Mouse (Mus musculus) CD8-positive naive resting alpha-beta T cell, adult 2 months (primary cell): ENCODE measurements around the gene Fam171b.

ENCODE experiments used
- DNase-seq, 2 experiments: peaks; one replicate each; pipeline ENCODE4 v3.0.0; 2022; ENCODE audit warnings: low read depth in 2 of 2, low spot score in 2 of 2

Gene Fam171b

DNA sequence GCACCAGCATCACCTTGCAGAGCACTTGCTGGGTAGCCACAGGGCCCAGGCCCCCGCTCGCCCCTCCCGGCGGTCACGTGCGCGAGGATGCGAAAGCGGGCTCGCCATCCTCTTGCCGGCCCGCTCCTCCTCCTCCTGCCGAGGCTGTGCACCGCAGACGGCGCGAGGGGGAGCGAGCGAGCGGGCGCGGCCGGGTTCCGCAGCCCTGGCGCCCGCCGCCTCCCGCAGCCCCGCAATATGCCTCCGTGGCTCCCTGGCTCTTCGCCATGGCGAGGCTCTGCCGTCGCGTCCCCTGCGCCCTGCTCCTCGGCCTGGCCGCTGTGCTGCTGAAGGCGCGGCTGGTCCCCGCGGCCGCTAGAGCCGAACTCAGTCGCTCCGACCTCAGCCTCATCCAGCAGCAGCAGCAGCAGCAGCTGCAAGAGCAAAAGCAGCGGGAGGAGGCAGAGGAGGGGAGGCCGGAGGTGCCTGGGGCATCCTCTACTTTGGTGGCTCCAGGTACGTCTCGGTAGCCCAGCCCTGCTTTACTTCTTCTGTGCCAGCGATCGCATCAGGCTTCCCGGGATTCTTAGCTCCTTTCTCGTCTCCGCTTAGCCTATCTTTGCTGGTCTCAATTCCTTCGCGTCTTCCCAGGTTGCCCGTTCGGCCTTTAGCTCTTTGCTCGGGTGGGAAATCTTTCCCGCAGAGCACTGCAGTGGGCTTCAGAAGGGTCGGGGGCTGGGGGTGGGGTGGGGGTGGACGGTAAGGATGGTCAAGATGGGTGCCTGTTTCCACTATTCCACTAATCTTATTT, at the start of gene Fam171b:
Gene Fam171b, plus strand, starts transcription at position 154 of the 790 bp plus-strand sequence.
- DNase-seq: peak; percentile 21 to 36

DNA sequence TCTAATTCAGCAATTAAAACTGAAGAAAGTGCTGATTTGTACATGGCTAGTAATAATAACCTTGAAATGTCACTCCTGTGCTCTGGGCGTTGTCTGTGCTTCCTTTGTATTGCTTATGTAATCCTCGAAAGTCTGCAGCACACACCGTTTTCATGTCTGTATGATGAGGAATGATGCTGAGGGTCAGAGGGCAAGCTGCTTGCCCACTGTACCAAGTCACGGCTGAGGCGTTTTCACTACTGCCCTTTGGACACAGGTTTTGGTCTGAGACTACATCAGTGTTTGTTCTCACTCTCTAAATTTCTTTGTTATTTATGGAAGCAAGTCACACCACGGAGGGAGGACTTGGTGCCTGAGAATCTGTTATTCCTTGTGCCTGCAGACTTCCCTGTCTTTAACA, 46.4 kb upstream of the Fam171b start:
- DNase-seq: no peak

DNA sequence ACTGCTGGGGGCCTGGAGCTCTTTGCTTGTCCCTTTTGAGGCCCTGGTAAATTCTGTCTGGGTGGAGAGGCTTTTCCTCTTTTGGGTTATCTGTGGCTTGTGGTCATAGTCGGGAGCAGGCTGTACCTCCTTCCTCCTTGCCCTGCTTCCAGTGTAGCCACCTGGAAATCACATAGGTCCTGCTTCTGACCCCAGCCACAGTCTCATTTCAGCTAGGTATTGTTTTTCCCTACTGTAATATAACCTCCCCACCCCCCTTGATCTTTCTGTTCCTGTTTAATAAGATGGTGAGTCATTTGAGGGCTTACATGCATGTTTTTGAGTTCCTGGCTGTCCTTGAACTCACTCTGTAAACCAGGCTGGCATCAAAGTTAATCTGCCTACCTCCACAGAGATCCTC, 45.6 kb upstream of the Fam171b start:
- DNase-seq: no peak

DNA sequence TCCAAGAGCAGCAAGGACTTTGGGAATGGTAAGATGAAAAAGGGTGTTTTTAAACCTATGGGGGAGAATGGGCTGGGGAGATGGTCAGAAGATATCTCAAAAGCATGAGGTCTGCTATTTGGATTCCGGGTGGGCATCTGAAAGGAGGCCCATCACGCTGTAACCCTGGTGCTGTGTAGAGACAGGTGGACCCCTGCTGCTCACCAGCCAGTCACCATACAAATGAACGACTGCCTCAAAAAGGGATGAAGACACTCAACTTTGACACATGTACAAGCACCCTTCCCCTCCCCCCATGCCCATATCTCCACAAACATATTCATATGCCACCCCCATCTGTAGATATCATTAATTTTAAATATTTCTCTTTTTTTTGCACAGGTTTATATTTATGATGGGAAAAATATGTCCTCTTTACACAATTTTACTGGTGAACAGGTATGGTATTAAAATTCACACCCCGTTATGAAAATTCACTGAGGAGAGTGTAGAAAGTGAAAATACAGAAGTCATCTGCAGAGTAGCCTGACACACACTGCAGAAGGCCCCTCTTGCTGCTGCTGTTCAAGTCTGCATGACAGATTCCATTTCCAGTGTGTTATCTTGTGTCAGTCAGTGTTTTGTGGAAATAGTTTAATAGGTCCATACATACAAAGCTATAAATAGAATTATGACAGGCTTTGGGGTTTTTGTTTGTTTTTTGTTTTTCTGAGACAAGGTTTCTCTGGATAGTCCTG, 44.0 kb upstream of the Fam171b start:
- DNase-seq: no peak

DNA sequence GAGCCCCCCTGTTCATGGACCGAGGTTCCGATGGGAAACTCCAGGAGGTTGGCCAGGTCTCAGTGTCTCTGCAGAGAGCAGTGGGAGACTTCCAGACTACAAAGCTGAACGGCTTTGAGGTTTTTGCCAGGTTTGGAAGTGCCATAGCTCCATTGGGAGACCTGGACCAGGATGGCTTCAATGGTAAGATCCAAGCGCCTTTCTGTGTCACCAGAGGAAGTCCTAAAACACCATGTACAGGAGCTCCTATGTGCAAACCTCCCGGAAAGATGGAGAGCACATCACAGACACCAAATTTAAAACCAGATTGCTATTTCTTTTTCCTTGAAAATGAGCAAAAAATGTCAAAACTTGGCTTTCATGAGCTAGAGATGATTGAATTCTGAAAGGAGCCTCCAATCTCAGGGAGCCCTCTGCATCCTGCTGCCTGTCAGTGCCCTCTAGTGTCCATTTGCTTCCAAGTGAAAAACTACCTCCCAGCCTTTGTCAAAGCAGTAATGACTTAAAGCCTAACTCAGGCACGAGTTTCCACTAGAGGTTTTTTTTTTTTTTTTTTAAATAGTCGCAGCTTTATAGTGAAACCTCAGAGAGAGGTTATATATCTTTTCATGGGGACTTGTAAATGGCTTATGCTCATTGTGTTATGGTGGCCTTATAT, 41.2 kb upstream of the Fam171b start:
- DNase-seq: peak; percentile 19 to 52

DNA sequence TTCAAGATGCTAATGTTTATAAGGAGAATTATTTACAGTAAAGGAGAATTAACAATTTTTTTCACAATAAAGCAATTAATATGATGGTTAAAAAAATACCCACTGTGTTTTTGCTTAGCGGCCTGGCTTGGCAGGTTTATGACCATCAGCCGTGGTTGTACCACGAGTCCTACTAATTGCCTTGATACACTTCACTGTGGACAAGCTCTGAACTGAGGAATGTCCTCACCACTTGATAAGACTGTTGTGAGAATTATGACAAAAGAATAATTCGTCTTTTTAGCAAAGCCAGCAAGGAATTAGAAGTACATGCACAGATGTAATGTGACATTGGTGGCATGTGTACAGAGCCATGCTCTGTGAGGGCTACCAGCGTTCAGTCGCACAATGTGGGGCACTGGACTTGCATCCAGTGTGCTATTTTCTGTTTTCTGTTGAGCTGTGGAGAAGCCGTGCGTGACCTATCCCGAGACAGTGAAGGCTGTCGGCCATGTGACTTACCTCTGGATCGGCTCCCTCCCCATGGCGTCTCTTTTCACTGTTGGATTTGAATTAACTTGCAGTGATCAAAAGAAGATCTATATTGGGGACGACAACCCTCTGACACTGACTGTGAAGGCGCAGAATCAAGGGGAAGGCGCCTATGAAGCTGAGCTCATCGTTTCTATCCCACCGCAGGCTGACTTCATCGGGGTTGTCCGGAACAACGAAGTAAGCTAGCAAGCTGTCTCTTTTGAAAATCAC, 20.9 kb upstream of the Fam171b start:
- no peak for DNase-seq

DNA sequence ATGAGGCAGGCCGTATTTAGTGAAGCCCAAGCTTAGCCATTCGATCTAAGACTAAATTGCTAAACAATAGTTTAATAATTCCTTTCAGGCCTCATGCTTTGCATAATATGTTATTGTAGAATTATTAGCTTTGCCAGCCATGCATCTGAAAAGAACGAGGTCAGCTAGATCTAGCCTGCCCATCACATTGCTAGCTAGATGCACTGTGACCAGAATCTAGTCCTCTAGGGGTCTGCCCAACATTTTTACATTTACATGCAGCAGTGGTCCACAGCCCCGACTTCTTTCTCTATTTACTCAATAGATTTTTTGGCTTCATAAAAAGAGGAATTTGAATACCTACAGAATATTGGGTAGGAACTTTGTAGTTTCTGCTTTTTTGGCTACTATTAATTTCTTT, 20.3 kb upstream of the Fam171b start:
- no peak for DNase-seq

DNA sequence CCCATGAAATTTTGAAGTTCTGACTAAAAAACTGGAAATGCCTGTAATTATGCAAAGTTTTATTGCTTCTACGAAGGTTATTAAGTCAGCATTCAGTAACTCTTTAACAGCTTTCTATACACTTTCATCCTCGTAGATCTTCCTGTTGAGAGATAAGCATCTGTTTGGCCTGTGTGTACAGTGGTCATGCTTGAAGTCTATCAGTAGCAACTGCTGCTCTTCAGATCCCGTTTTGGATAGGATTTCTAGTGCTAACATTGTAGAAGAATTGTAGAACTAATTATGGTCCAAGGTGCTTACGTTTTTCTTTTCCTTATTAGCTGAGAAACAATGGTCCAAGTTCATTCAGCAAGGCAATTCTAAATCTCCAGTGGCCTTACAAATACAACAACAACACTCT, 16.7 kb upstream of the Fam171b start:
- no peak for DNase-seq

DNA sequence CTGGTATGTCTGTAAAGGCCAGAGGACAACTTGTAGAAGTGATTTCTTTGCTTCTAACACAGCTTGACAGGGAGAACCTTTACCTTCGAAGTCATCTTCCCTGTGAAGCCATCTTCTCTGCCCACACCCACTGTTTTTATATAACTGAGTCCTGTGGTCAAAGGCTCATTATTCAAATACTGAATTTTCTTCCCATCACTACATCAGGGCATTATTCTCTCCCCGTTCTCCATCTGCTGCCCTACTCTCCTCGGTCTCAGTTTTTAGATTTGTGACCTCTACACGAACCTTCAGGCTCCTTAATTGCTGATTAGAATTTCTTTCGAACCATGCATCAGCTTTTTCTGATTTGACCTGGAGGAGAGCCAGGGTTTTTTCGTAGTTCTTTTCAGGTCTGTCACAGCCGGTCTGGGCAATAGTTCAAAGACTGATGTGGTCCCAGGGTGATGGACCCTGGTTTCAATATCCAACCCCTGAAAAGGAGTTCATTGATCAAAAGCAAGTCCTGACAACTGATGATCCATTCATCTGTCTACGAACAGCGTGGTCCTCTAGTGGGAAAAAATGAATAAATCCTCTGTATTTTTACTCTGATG, 14.4 kb upstream of the Fam171b start:
- no peak for DNase-seq

DNA sequence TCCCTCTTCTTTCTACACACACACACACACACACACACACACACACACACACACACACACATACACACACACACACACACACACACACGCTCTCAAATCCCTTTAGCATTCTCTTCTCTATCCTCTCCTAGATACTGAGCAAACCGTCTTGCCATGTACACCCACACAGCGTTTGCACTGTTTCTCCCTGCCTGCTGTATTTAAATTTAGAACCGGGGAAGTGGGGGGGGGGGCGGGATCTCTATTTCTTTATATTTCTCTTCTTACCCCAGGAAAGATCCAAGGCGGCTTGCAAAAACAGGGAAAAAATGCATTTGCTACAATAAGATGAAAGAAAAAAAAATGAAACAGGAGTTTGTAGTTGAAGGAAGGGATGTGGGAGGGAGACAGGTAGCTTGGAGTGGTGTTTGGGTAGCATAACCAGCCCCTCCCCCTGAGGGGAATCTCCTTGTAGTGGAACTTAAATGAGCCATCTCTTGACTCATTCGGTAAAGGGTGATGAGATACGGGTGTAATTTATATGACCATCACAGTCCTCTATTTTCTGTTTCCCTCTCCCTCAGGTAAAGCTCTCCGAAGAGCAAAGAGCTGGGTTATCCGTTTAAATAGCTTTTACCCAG, 947 bp downstream of the Fam171b start:
- no peak for DNase-seq

DNA sequence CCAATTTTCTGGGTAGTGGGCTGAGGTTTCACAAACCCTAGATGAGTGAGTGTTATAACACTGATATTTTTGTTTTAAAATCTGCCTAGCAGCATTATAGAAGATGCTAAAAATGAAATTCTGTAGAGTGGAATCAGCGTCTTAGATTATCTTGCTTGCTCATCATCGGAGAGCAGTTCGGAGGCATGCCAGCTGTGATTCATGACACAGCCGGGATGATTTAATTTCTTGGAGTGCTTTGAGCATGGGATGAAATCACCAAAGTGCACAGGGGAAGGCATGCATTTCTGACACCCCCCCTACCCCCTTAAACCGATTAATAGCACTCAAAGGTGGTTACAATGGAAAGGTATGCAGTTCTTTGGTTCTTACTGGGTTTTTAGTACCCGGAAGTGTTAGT, 1.6 kb downstream of the Fam171b start:
- DNase-seq: no peak

DNA sequence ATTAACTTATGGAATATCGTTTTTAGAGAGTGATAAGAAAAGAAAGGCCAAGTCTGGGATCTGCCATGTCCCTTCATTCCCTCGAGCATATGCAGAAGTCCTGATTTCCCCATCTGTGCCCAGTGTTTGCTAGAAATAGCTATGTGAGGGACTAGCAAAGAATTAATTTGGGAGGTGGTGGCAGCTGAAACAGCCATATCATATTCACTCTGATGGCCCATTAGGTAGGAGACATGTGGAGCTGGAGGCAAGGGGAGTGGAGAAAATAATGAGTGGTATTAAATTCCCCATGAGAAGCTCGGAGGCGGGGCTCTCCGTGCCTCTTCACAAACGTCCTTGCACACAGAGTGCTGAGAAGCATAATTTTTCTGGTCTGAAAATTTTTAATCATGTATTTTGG, 3.7 kb downstream of the Fam171b start:
- DNase-seq: no peak

DNA sequence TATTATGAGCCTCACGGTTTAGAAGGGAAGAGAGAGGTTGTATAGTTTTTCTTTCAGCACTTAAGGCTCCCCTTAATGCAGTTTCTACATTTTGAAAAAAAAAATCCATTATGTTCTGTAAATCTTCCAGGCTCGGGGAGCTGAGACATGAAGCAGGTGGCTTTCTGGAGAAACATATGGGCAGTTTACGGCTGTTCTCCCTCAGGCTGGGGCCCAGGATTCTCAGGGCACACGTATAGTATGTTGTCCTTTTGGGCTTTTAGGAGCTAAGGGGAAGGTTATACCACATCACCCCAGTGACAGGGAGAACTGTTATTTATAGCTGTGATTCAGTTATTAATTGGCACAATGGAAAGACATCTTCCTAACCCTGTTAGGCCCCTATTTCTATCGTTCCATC, 12.7 kb downstream of the Fam171b start:
- DNase-seq: no peak

DNA sequence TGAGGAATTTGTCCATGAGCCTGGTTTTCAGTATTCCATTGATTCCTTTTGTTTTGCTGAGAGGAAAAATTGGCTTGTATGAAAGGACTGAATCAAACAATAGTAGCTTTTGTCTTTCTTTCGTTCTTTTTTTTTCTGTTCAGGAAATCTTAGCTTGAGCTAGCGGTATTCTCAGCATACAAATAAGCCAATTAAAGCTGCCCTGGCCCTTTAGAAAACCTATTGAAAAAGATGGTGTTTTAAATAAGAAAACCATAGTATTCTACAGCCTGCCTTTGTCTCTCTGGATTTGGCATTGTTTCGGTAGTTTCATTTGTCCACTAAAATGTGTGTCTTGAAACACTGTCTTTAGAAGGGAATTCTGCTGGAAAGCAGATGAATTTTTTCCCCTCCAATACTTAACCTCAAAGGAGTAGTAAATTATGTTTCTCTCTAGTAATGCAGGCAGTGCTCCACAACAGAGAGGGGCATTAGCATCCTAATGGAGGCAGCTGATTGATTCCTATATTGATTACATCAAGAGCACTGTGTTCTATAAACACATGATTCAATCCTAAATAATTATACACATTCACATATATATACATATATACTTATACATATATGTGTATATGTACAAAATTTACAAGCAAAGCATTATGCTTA, 16.6 kb downstream of the Fam171b start:
- no peak for DNase-seq

DNA sequence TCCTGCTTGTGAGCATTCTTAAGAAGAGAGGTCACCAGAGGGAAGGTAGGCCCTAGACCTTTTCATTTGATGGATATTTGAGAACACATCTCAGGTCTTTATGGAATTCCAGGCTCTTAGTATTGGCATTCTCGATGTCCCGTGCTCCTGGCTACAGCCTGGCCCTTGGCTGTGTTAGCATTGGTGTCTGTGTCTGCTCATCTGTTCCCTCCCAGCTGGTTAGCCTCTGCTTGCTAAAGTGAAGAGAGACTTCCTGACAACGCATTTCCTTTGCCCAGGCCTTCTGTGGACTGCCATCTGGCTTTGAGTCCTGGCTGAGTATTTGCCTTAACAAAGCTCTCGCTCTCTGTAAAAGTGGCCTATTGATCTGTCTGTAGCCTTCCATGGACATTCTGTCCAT, 20.5 kb downstream of the Fam171b start:
- no peak for DNase-seq

DNA sequence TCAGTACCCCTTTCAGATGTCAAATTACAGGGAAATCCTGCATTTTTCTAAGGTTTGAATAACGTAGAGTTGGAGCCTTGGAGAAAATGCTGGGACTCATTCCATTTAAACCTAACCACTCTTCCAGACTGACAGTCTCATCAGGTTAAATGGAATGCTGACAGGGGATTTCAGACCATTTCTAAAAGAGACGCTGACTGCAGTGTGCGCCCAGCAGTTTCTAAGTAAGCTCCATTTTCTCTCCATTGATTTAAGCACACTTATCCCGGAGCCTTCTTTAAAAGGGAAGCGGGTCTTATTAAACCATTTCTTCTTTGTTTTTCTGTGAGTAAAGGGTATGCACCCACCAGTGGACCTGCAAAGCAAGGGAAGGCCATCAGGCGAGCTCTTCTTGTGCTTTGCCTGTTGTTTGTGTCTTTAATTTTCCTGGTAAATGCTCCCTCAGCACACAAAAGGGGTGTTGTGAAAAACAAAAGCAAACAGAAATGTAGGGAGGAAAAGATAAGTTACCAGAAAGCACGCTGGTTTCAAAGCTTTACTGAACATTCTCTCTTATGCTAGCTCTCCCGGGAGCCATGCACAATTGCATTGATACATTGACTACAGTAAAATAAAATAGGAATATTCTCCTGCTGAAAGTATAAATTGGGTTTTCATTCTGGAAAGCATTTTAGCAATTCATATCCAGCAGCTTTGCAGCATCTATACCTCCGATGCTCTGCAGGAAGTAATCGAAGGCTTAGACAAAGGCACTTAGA, 23.1 kb downstream of the Fam171b start:
- DNase-seq: no peak

DNA sequence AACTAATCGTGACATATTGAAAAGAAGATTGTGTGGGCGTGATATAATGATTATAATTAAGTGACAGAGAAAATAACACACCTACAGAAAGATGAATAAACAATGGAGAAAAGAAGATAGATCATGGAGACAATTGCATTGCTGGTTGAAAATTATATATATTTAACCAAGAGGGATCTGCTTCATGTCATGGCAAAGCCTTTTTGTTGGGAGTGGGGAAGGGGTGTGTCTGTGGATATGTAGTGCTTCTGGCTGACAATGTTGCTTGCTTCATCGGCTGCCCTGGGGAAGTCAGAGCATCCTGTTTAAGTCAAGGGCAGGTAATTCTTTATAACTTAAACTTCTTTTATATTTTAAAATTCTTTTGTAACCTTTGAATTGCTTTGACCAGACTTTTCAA, 36.1 kb downstream of the Fam171b start:
- DNase-seq: no peak

DNA sequence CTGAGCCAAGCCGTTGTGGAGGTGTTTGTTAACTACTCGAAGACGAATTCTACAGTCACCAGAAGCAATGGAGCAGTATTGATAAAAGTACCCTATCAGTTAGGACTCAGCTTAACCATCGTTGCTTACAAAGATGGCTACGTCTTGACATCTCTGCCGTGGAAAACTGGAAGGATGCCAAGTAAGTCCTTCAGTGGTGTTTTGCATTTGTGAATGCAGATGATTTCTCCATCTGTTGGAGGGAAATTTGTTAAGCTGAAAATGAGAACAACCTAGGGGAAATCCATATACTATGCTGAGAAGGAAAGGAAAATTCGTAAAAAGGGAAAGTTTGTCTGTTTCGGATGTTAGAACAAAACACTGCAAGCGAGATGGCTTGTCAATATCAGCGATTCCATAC, 41.0 kb downstream of the Fam171b start:
- DNase-seq: no peak

DNA sequence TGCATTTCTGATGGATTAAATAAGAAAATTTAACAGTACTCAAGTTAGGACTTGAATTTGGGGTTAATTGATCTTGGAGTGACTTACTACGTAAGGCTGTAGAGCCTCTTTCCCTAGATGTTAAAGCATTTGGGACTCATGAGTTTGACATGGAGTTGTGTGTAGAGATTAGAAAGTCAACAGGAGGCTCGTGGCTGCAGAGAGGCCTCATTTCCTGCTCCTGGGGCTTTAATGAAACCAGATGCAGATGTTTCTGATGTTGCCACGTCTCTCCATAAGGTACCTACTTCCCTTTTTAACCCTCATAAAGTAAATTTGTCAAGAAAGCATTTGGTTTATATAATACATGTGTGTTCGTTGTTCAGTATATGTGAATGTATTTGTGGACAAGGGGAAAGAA, 43.8 kb downstream of the Fam171b start:
- DNase-seq: no peak
